Mouse (Mus musculus) CD4-positive helper T cell, adult 2 months (primary cell): ENCODE measurements at regions not wholly inside any gene's neighbourhood (a gene's known extent, or its start where the extent isn't known, plus 50 kb on each side); places are given as distances from the start of the nearest gene placed in this dataset.

ENCODE experiments used
- DNase-seq: peaks from one replicate; pipeline ENCODE4 v3.0.0-alpha.2; 2012; ENCODE audit warnings: low read depth, missing footprints, low spot score

- peak; percentile 65 for DNase-seq
These were observed 81.9 kb upstream of the Rgs2 start for GRCm38 (mm10) chr1:144085530-144086520.

GRCm38 (mm10) chr1:144078972-144079371 is 75.0 kb upstream of the Rgs2 start:
- no peak for DNase-seq

GRCm38 (mm10) chr1:144078446-144078845 is 74.5 kb upstream of the Rgs2 start:
- DNase-seq, result no peak

- peak; percentile 66 for DNase-seq
These were observed 72.0 kb upstream of the Rgs2 start for GRCm38 (mm10) chr1:144075991-144076390.

- DNase-seq, result no peak
These were observed 57.3 kb upstream of the Rgs2 start for GRCm38 (mm10) chr1:144061283-144061682.

GRCm38 (mm10) chr1:144055476-144056213 is 51.7 kb upstream of the Rgs2 start:
- DNase-seq, result no peak
